Mouse (Mus musculus): ENCODE measurements at regions not wholly inside any gene's neighbourhood (a gene's known extent, or its start where the extent isn't known, plus 50 kb on each side); places are given as distances from the start of the nearest gene placed in this dataset.

DNA sequence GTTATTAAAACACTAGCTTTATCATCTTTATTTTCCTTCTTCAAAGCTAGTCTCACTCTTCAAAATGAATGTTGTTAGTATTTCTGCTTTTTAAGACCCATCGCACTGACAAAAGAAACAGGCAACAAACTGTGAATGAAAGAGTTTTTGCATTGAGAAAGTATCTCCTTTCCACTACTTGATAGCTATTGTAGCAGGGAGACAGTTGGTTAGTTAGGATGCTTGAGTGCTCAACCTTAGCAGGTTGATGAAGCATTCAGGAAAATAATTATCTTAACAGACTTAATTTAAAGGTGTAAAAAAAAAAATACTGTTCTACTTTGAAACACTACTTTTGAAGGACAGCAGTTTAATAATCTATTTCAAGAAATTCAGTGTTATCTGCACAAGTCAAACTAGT is 305.9 kb downstream of the Fgf10 start:
- TF ChIP-seq CTCF (IDR thresholded peaks at IDR 0.05; ENCODE audit: extremely low read depth, insufficient read depth, low read length): no peak
- no peak for TF ChIP-seq POLR2A (IDR thresholded peaks at IDR 0.05; ENCODE audit: extremely low read depth, insufficient read depth, low read length)
- Histone ChIP-seq H3K4me1 (ENCODE audit: control insufficient read depth, insufficient read depth, low read length) (no peaks in the 10 kb centered on the region), H3K4me3 (ENCODE audit: insufficient read depth, low read length) (no peak overlapping the region), H3K27ac (ENCODE audit: insufficient read depth, low read length) (no peak overlapping the region)

DNA sequence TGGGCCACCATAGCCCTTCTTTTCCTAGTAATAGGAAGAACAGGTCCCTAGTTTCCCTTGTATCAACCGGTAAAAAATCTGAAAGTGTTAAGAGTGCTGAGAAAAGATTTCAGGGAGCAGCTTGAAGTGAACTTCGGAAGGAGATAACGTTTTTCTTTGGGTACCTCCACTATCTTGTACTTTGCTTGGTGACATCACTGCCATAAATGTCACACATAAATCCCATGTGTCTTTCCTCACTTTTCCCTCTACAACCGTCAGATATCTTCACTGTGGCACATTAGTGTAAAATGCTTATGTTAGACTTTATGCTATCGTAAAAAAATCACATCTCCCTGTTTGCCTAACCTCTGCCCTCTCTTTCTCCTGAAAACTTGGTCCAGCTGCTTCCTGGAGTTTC is 309.9 kb downstream of the Fgf10 start:
- TF ChIP-seq CTCF (IDR thresholded peaks at IDR 0.05; ENCODE audit: extremely low read depth, insufficient read depth, low read length) (no peak), POLR2A (IDR thresholded peaks at IDR 0.05; ENCODE audit: extremely low read depth, insufficient read depth, low read length) (no peak)
- H3K27ac ChIP-seq (ENCODE audit: insufficient read depth, low read length): no peak overlapping the region
- no peaks in the 10 kb centered on the region for H3K4me1 ChIP-seq (ENCODE audit: control insufficient read depth, insufficient read depth, low read length)

DNA sequence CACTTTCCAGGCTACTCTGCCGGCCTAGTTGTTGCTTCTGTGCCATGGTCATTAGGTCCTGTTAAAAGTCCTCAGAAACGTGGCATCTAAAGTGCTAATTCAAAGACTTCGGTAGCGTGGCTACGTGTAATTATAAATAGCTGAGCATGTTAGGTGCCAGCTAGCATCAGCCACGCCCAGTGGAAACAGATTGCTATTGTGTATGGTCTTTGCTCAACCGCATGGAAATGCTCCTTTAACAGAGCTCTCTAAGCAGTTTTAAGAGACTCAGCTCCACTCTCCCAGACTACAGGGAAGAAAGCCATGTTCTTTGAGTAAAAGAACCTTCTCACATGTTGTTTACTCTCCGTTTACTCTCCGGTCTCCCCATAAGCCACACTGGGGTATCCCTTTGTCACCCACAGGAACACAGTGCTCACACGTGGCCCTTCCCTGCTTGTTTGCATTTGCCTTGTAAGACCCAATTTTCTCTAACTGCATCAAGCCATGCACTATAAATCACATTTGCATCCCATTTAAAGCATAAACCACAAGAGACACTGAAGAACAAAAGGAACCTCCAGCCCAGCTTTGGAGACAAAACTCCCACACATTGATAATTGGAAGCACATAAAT is 311.7 kb downstream of the Fgf10 start:
- TF ChIP-seq POLR2A (IDR thresholded peaks at IDR 0.05; ENCODE audit: extremely low read depth, insufficient read depth, low read length) (no peak), CTCF (IDR thresholded peaks at IDR 0.05; ENCODE audit: extremely low read depth, insufficient read depth, low read length) (no peak)
- H3K4me1 ChIP-seq (ENCODE audit: control insufficient read depth, insufficient read depth, low read length): no peaks in the 10 kb centered on the region
- no peak overlapping the region for H3K4me3 ChIP-seq (ENCODE audit: insufficient read depth, low read length)
- H3K27ac ChIP-seq (ENCODE audit: insufficient read depth, low read length): no peak overlapping the region

More for the DNA sequence above, 309.9 kb downstream of the Fgf10 start:
- H3K4me3 ChIP-seq (ENCODE audit: insufficient read depth, low read length): no peak overlapping the region

DNA sequence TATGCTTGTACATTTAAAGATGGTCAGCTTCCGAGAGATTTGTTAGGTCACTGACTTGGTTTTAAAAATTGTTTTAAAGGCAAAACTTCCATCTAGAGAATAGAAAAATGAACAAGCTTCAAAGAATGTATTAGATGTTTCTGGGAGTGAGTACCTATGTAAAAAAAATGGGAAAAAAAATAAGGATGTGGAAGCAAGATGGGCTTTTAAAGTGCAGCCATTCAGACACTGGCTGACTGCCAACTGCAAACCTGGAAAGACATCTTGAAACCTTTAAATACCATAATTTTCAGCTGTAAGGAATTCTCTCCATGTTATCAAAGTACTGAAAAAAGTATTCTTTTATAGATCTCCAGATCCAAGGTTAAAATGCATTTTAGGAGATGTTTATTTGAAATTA is 315.7 kb downstream of the Fgf10 start:
- no peak for TF ChIP-seq CTCF (IDR thresholded peaks at IDR 0.05; ENCODE audit: extremely low read depth, insufficient read depth, low read length)
- TF ChIP-seq POLR2A (IDR thresholded peaks at IDR 0.05; ENCODE audit: extremely low read depth, insufficient read depth, low read length): no peak
- Histone ChIP-seq H3K4me3 (ENCODE audit: insufficient read depth, low read length) (no peak overlapping the region), H3K27ac (ENCODE audit: insufficient read depth, low read length) (no peak overlapping the region), H3K4me1 (ENCODE audit: control insufficient read depth, insufficient read depth, low read length) (no peaks in the 10 kb centered on the region)

DNA sequence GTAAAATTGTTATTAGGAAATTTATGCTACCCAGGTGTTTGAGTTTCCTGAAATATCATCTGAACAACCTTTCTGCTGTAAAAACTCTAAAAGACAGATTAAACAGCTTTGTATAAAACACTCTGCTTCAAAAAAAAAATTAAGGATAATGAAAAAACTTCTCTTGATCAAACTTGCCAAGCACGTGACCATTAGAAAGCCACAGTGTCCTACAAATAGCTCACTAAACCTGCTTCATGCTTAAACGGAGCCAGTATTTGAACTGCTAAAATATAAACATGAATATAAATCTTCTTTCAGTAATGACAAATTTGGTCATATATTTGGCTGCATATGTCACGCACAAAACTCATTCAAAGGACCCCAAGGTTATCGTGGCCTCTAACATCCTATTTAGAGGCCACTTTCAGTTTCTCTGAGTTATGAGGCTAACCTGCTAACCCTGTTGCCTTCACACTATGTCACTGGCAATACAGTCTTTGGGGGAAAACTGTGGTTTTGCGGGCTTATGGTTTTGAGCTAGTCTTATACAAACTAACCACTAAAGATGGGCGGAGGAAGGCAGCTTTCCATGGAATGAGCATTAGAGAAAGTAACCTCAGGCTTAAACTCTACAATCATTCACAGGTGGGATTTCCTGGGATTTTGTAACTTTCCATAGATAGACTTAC is 355.8 kb downstream of the Fgf10 start:
- no peak overlapping the region for H3K4me3 ChIP-seq (ENCODE audit: insufficient read depth, low read length)
- no peaks in the 10 kb centered on the region for H3K4me1 ChIP-seq (ENCODE audit: control insufficient read depth, insufficient read depth, low read length)
- no peak overlapping the region for H3K27ac ChIP-seq (ENCODE audit: insufficient read depth, low read length)
- TF ChIP-seq CTCF (IDR thresholded peaks at IDR 0.05; ENCODE audit: extremely low read depth, insufficient read depth, low read length) (no peak), POLR2A (IDR thresholded peaks at IDR 0.05; ENCODE audit: extremely low read depth, insufficient read depth, low read length) (no peak)

DNA sequence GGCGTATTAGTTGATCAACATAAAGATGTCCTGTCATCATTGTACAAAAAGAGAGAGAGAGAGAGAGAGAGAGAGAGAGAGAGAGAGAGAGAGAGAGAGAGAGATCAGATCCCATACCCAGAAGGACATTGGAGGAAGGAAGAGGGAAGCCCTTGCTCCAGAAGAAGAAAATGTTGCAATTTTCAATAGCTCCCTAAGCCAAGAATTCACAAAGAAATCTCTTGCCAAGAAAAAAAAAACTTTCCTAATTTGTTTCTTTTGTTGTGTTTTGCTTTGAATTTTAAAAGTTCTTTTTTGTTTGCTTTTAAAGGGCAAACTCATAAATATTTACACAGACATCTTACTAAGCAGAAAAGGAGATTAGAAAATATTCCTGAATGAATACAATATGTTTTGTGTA is 370.0 kb downstream of the Fgf10 start:
- TF ChIP-seq CTCF (IDR thresholded peaks at IDR 0.05; ENCODE audit: extremely low read depth, insufficient read depth, low read length) (no peak), POLR2A (IDR thresholded peaks at IDR 0.05; ENCODE audit: extremely low read depth, insufficient read depth, low read length) (no peak)
- H3K27ac ChIP-seq (ENCODE audit: insufficient read depth, low read length): no peak overlapping the region
- H3K4me3 ChIP-seq (ENCODE audit: insufficient read depth, low read length): no peak overlapping the region
- H3K4me1 ChIP-seq (ENCODE audit: control insufficient read depth, insufficient read depth, low read length): no peaks in the 10 kb centered on the region

DNA sequence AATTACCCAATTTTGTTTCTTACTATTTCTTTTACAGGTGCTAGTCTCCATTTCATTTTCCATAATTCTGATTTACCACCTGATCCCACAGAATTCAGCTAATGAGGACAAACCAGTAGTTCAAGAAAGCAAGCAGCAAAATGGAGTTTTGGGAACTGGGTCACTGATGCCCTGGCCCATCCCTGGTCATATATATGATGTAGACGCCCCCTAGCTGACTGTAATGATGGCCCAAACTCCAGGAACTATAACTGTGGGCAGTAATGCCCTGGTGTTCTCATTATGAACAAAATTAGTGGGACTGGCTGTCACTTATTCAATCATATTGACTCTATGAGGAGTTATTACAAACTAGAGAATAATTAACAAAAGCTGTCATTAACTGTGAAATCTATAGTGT is 375.5 kb downstream of the Fgf10 start:
- Histone ChIP-seq H3K27ac (ENCODE audit: insufficient read depth, low read length) (no peak overlapping the region), H3K4me1 (ENCODE audit: control insufficient read depth, insufficient read depth, low read length) (no peaks in the 10 kb centered on the region), H3K4me3 (ENCODE audit: insufficient read depth, low read length) (no peak overlapping the region)
- TF ChIP-seq CTCF (IDR thresholded peaks at IDR 0.05; ENCODE audit: extremely low read depth, insufficient read depth, low read length) (no peak), POLR2A (IDR thresholded peaks at IDR 0.05; ENCODE audit: extremely low read depth, insufficient read depth, low read length) (no peak)

DNA sequence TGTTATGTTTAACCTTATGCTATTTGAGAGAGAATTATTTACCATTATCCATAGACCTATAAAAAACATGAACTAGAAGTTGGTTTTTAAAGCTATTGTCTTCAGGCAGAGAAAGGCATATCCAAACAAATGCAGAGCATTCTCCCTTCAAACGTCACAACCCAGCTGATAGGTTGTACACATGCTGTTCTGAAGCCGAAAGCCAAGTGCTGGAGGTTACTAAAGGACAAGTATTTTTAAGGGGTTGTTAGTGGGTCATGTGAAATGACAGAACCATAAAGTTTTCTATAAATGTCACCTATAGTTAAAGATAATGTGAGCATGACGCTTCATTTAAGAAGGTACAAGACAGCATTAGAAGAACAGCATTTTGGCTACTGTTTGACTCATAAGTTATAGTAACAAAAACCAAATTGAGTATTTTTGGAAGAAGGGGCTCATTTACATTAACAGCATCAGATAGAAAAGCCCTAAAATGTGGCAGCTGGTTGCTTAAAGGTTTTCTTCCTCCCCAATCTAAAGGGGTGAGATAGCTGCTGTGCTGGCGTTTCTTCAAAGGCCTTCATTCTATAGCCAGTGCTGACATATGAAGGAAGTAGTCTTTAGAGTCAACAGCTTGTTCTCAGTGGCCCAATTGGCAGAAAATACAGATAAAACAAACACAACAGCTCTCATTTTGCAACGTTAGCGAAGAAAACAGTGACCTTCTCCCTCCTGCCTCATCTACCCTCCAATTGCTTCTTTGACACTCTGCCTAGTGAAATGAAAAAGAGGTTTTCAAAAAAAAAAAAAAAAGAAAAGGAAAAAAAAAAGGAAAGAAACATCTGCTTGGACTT is 359.4 kb upstream of the Paip1 start:
- Histone ChIP-seq H3K4me1 (ENCODE audit: control insufficient read depth, insufficient read depth, low read length) (no peaks in the 10 kb centered on the region), H3K27ac (ENCODE audit: insufficient read depth, low read length) (no peak overlapping the region), H3K4me3 (ENCODE audit: insufficient read depth, low read length) (no peak overlapping the region)
- no peak for TF ChIP-seq POLR2A (IDR thresholded peaks at IDR 0.05; ENCODE audit: extremely low read depth, insufficient read depth, low read length)
- no peak for TF ChIP-seq CTCF (IDR thresholded peaks at IDR 0.05; ENCODE audit: extremely low read depth, insufficient read depth, low read length)

DNA sequence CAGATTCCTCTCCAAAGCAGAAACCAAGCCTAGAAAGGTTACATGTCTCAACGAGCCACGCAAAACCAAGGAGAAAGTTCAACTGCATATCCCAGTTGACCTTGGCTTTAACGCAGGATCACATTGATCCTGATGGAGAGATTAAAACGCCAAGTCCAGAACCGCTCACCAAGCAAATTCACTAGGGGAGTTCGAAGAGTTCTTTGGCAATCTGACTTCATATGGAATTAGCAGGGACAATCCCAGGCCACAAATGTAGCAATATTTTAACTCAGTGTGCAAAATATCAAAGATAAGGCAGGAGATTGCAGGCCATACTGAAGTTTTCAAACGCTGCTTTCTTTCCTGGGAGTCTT is 358.8 kb upstream of the Paip1 start:
- no peaks in the 10 kb centered on the region for H3K4me1 ChIP-seq (ENCODE audit: control insufficient read depth, insufficient read depth, low read length)
- H3K27ac ChIP-seq (ENCODE audit: insufficient read depth, low read length): no peak overlapping the region
- TF ChIP-seq CTCF (IDR thresholded peaks at IDR 0.05; ENCODE audit: extremely low read depth, insufficient read depth, low read length) (no peak), POLR2A (IDR thresholded peaks at IDR 0.05; ENCODE audit: extremely low read depth, insufficient read depth, low read length) (no peak)
- no peak overlapping the region for H3K4me3 ChIP-seq (ENCODE audit: insufficient read depth, low read length)

Data from cortical plate, adult 2 months (tissue).